Mouse (Mus musculus) midbrain, embryonic 14.5 days (tissue): ENCODE data around the gene Zbtb46. TPM values are rescaled to one million over a fixed set of nuclear protein-coding genes. Genes with fewer than 3 reads are reported as not detected.

ENCODE experiments used
- ATAC-seq: fragments of 200-750 bp; cut with Nextera tagmentation; 2 replicates; pipeline ENCODE4 v1.8.0; 2017; ENCODE audit warnings: moderate number of reproducible peaks, moderate library complexity; ENCODE audit not compliant: low FRiP score, low TSS enrichment
- DNase-seq: peaks from one replicate; pipeline ENCODE4 v3.0.0-alpha.2; 2015
- H3K27ac ChIP-seq: fragments of 300-500 bp; sonication (generic); replicated peaks from 2 replicates; pipeline ENCODE4 v1.5.1; 2014; ENCODE audit warnings: mild to moderate bottlenecking, low read depth, low read length, moderate library complexity
- H3K27me3 ChIP-seq: fragments of 300-500 bp; sonication (generic); 2 replicates; pipeline ENCODE4 v1.6.1; 2014; ENCODE audit warnings: low read length, control low read depth, mixed read lengths; ENCODE audit not compliant: control insufficient read depth, insufficient read depth
- H3K36me3 ChIP-seq: fragments of 300-500 bp; sonication (generic); 2 replicates; pipeline ENCODE4 v1.6.1; 2014; ENCODE audit warnings: low read length, control low read depth; ENCODE audit not compliant: control insufficient read depth, insufficient read depth
- H3K4me1 ChIP-seq: fragments of 300-500 bp; sonication (generic); 2 replicates; pipeline ENCODE4 v1.6.1; 2014; ENCODE audit warnings: mild to moderate bottlenecking, antibody characterized with exemption, low read length, control low read depth; ENCODE audit not compliant: control insufficient read depth, insufficient read depth
- H3K4me2 ChIP-seq: fragments of 300-500 bp; sonication (generic); 2 replicates; pipeline ENCODE4 v1.6.1; 2014; ENCODE audit warnings: mild to moderate bottlenecking, low read length, moderate library complexity
- H3K4me3 ChIP-seq: fragments of 300-500 bp; sonication (generic); replicated peaks from 2 replicates; pipeline ENCODE4 v1.5.1; 2014; ENCODE audit warnings: low read depth, low read length
- H3K9ac ChIP-seq: fragments of 300-500 bp; sonication (generic); replicated peaks from 2 replicates; pipeline ENCODE4 v1.6.1; 2014; ENCODE audit warnings: mild to moderate bottlenecking, low read length, moderate library complexity
- H3K9me3 ChIP-seq: fragments of 300-500 bp; sonication (generic); 2 replicates; pipeline ENCODE4 v1.6.1; 2016; ENCODE audit warnings: low read length, control low read depth, mixed read lengths; ENCODE audit not compliant: control insufficient read depth
- WGBS: fragments of 180-500 bp; shearing (Covaris S2); extraction: QIAGEN DNeasy Blood & Tissue Kit; methylation state at CpG from one replicate; pipeline ENCODE4 v1.1.7; 2014; 5-methylcytosine and 5-hydroxymethylcytosine counted together
- polyA plus RNA-seq: library from polyadenylated mRNA; unstranded; fragments of >200 nt; fragmentation: Nextera tagmentation; extraction: Ambion mirVana; gene quantifications from 2 replicates; pipeline ENCODE4 v1.2.1, GENCODE M21; 2014

Gene Zbtb46
- polyA plus RNA-seq, 1 experiment from 2014 or later: 22.2 TPM

DNA sequence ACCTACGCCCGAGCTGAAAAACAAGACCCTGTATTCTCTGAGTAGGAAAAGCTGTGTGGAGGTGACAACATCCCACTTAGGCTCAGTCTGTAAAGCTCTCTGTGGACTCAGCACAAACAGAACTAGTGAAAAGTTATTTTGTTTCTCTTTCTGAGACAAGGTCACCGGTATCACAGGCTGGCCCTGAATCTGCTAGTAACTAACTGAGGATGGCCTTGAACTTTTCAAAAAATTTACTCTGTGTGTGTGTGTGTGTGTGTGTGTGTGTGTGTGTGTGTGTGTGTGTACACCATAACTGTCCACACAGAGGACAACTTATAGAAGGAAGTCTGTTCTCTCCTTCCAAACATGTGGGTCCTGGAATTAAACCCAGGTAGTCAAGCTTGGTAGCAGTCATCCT lies 65.1 kb downstream of the Zbtb46 start:
- Histone ChIP-seq H3K9me3 (no peaks in the 10 kb centered on the region), H3K27ac (no peak overlapping the region), H3K27me3 (no peaks in the 10 kb centered on the region), H3K9ac (no peak overlapping the region), H3K4me2 (no peak overlapping the region), H3K4me1 (no peaks in the 10 kb centered on the region), H3K36me3 (peaks cover 24% of the 10 kb centered on the region), H3K4me3 (no peak overlapping the region)
- no peak for ATAC-seq
- 98% methylated on average over 3 of the region's 3 CpGs for WGBS
- no peak for DNase-seq

GRCm38 (mm10) chr2:181392600-181393213 lies 66.5 kb downstream of the Zbtb46 start:
- Histone ChIP-seq H3K4me3 (no peak overlapping the region), H3K9me3 (no peaks in the 10 kb centered on the region), H3K27ac (no peak overlapping the region), H3K9ac (no peak overlapping the region), H3K36me3 (peaks cover 27% of the 10 kb centered on the region), H3K4me1 (no peaks in the 10 kb centered on the region), H3K27me3 (no peaks in the 10 kb centered on the region), H3K4me2 (no peak overlapping the region)
- 34% methylated on average over 4 of the region's 4 CpGs for WGBS
- DNase-seq (peak; percentile 94), ATAC-seq (peak; percentile 62; the same call in 1 of the 2 replicates)

DNA sequence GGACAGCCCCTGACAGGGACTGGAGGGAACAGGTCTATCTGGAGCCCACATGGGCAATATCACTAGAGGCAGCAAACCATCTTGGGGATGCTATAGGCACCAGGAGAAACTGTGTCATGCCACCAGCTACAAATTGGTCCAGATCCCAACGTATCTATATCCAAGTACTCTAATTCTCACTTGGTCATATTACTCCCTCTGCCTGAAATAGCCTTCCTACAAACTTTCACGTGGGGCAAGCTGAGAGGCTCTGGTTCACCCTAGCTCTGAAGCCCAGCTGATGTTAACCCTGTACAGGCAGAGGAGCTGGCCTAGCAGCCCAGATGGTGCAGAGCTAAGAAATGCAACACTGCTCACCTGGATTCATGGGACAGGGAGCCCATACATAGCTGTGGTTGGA lies 67.7 kb downstream of the Zbtb46 start:
- no peak for ATAC-seq

GRCm38 (mm10) chr2:181391022-181391421 lies 68.2 kb downstream of the Zbtb46 start:
- Histone ChIP-seq H3K36me3 (peaks cover 37% of the 10 kb centered on the region), H3K9me3 (no peaks in the 10 kb centered on the region), H3K4me1 (no peaks in the 10 kb centered on the region), H3K4me2 (no peak overlapping the region), H3K9ac (no peak overlapping the region), H3K4me3 (no peak overlapping the region), H3K27ac (no peak overlapping the region), H3K27me3 (no peaks in the 10 kb centered on the region)
- WGBS: 93% methylated on average over 15 of the region's 15 CpGs
- DNase-seq: no peak
- no peak for ATAC-seq

More for the DNA sequence above, 67.7 kb downstream of the Zbtb46 start:
- WGBS: 81% methylated on average over 2 of the region's 2 CpGs
- H3K4me2 ChIP-seq: no peak overlapping the region
- H3K9ac ChIP-seq: no peak overlapping the region
- H3K36me3 ChIP-seq: peaks cover 36% of the 10 kb centered on the region
- no peak overlapping the region for H3K27ac ChIP-seq
- H3K4me1 ChIP-seq: no peaks in the 10 kb centered on the region
- H3K9me3 ChIP-seq: no peaks in the 10 kb centered on the region
- DNase-seq: no peak
- no peak overlapping the region for H3K4me3 ChIP-seq
- no peaks in the 10 kb centered on the region for H3K27me3 ChIP-seq

- H3K4me2 ChIP-seq: no peak overlapping the region
- no peaks in the 10 kb centered on the region for H3K27me3 ChIP-seq
- no peak overlapping the region for H3K4me3 ChIP-seq
- H3K27ac ChIP-seq: no peak overlapping the region
- no peak for DNase-seq
- ATAC-seq: no peak
- WGBS: 77% methylated on average over 4 of the region's 4 CpGs
- peaks cover 44% of the 10 kb centered on the region for H3K36me3 ChIP-seq
- H3K9ac ChIP-seq: no peak overlapping the region
- no peaks in the 10 kb centered on the region for H3K4me1 ChIP-seq
- H3K9me3 ChIP-seq: no peaks in the 10 kb centered on the region
Measured at GRCm38 (mm10) chr2:181390136-181390870, 68.9 kb downstream of the Zbtb46 start.

- ATAC-seq (no peak), DNase-seq (no peak)
- peaks cover 72% of the 10 kb centered on the region for H3K36me3 ChIP-seq
- no peaks in the 10 kb centered on the region for H3K4me1 ChIP-seq
- no peaks in the 10 kb centered on the region for H3K9me3 ChIP-seq
- no peak overlapping the region for H3K27ac ChIP-seq
- no peak overlapping the region for H3K4me3 ChIP-seq
- H3K27me3 ChIP-seq: no peaks in the 10 kb centered on the region
- no peak overlapping the region for H3K9ac ChIP-seq
- WGBS: 82% methylated on average over 3 of the region's 4 CpGs
- H3K4me2 ChIP-seq: no peak overlapping the region
Measured at GRCm38 (mm10) chr2:181386663-181387210, 72.5 kb downstream of the Zbtb46 start.

DNA sequence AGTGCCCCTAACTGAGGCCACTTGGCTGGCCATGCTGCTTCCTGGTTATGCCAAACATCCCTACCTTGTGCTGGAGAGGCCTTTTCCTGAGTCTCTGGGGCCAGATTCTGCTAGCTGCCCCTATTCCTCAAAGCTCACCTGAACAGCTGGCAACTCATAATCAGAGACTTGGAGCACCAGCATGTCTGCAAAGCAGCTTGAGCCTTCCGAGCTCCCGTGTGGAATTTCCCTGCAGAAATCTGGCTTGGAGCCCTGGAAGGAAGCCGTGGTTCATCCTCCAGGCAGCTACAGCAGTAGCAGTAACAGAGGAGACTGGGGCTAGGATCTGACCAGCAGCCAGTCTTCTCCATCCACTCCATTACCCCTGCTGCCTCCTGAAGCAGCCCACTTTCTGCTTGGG lies 73.3 kb downstream of the Zbtb46 start:
- WGBS: 97% methylated on average over 3 of the region's 3 CpGs
- H3K27me3 ChIP-seq: no peaks in the 10 kb centered on the region
- H3K9ac ChIP-seq: no peak overlapping the region
- ATAC-seq: no peak
- H3K4me1 ChIP-seq: no peaks in the 10 kb centered on the region
- no peak for DNase-seq
- H3K27ac ChIP-seq: no peak overlapping the region
- H3K4me2 ChIP-seq: no peak overlapping the region
- peaks cover 72% of the 10 kb centered on the region for H3K36me3 ChIP-seq
- no peak overlapping the region for H3K4me3 ChIP-seq
- H3K9me3 ChIP-seq: no peaks in the 10 kb centered on the region

- Histone ChIP-seq H3K4me2 (no peak overlapping the region), H3K4me3 (no peak overlapping the region), H3K27me3 (no peaks in the 10 kb centered on the region), H3K9me3 (no peaks in the 10 kb centered on the region), H3K9ac (no peak overlapping the region), H3K27ac (no peak overlapping the region), H3K4me1 (no peaks in the 10 kb centered on the region), H3K36me3 (peaks cover 72% of the 10 kb centered on the region)
- 93% methylated on average over 4 of the region's 4 CpGs for WGBS
- DNase-seq: peak; percentile 31
- ATAC-seq: no peak
Measured at GRCm38 (mm10) chr2:181384919-181385391, 74.3 kb downstream of the Zbtb46 start.
